In the genomic region with DNA sequence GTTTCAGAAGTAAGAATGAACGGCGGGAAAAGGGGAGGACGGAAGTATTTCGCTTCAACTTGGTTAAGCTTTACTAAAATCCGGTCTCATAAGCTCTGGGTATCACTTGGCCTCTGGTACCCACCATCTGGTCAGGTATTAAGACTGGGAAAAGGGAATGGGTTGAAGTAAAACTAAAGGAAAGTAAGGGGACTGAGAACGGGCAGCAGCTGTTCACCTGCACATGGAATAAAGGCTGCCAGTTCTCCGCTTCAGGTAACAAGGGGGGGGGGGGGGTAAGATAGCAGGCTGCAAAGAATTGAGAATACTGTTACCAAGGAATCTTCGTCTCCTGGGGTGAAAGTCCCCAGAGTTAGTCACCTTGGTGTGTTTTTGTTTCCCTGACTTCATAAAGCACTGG, we compare ENCODE assay signal across 8 mouse cellular contexts.
DNase-seq lines count a peak whose midpoint lies in the region; ATAC-seq and TF ChIP-seq lines count a peak whose summit lies in the region.

No protein-coding gene starts in this region.

- peak overlapping the region; percentile 75 for H3K4me3 ChIP-seq in heart, embryonic 12.5 days
- no peak overlapping the region for H3K4me3 ChIP-seq in heart, adult 2 months
- H3K4me3 ChIP-seq in cortical plate, adult 2 months (ENCODE audit: insufficient read depth, low read length): peak overlapping the region; percentile 74
- H3K4me3 ChIP-seq in hindbrain, embryonic 13.5 days: peak overlapping the region; percentile 60
- peak overlapping the region; percentile 59 for H3K4me3 ChIP-seq in midbrain, embryonic 11.5 days (ENCODE audit: low read depth, low read length)

- WGBS in heart, embryonic 12.5 days: 13% methylated on average over 8 of the region's 8 CpGs
- 21% methylated on average over 8 of the region's 8 CpGs for WGBS in heart, adult 2 months
- WGBS in hindbrain, embryonic 13.5 days: 18% methylated on average over 8 of the region's 8 CpGs
- 15% methylated on average over 8 of the region's 8 CpGs for WGBS in midbrain, embryonic 11.5 days

- no peak for DNase-seq in heart, adult 2 months
- peak; percentile 80 for DNase-seq in midbrain, embryonic 11.5 days (ENCODE audit: low spot score, missing footprints)
- DNase-seq in MN1 (ENCODE audit: low spot score): no peak
- no peak for DNase-seq in right cerebral cortex, adult 18-20 months

- H3K36me3 ChIP-seq in heart, embryonic 12.5 days: no peaks in the 10 kb centered on the region
- H3K36me3 ChIP-seq in heart, adult 2 months (ENCODE audit: control insufficient read depth, insufficient read depth, low read length): no peaks in the 10 kb centered on the region
- no peaks in the 10 kb centered on the region for H3K36me3 ChIP-seq in hindbrain, embryonic 13.5 days
- no peaks in the 10 kb centered on the region for H3K36me3 ChIP-seq in midbrain, embryonic 11.5 days (ENCODE audit: control insufficient read depth, insufficient read depth, low read length)

- H3K79me2 ChIP-seq in heart, adult 2 months (replicated peaks; ENCODE audit: control insufficient read depth, insufficient read depth, low read length): no peaks in the 10 kb centered on the region

- ATAC-seq in heart, embryonic 12.5 days (ENCODE audit: insufficient number of reproducible peaks, low FRiP score): no peak
- no peak for ATAC-seq in hindbrain, embryonic 13.5 days (ENCODE audit: low FRiP score)
- ATAC-seq in midbrain, embryonic 11.5 days (ENCODE audit: low FRiP score): no peak
- ATAC-seq in activated CD4-positive, CD25-positive, alpha-beta regulatory T cell, adult 4 months: no peak

- H3K4me1 ChIP-seq in heart, embryonic 12.5 days (replicated peaks): no peaks in the 10 kb centered on the region
- no peaks in the 10 kb centered on the region for H3K4me1 ChIP-seq in heart, adult 2 months (ENCODE audit: control insufficient read depth, insufficient read depth, low read length)
- H3K4me1 ChIP-seq in cortical plate, adult 2 months (ENCODE audit: control insufficient read depth, insufficient read depth, low read length): no peaks in the 10 kb centered on the region
- no peaks in the 10 kb centered on the region for H3K4me1 ChIP-seq in hindbrain, embryonic 13.5 days (replicated peaks)
- H3K4me1 ChIP-seq in midbrain, embryonic 11.5 days (ENCODE audit: control insufficient read depth, insufficient read depth, low read length): no peaks in the 10 kb centered on the region

- no peaks in the 10 kb centered on the region for H3K27me3 ChIP-seq in heart, embryonic 12.5 days (replicated peaks)
- H3K27me3 ChIP-seq in heart, adult 2 months (ENCODE audit: control insufficient read depth, insufficient read depth, low read length): no peaks in the 10 kb centered on the region
- no peaks in the 10 kb centered on the region for H3K27me3 ChIP-seq in hindbrain, embryonic 13.5 days
- no peaks in the 10 kb centered on the region for H3K27me3 ChIP-seq in midbrain, embryonic 11.5 days (ENCODE audit: control insufficient read depth, insufficient read depth, low read length)

- intact Hi-C loops in heart, adult 2 months (cut with DNase I): no loop called here

- no peaks in the 10 kb centered on the region; the same call in 1 of the 2 replicates for H3K9me3 ChIP-seq in heart, embryonic 12.5 days (replicated peaks)
- H3K9me3 ChIP-seq in hindbrain, embryonic 13.5 days: no peaks in the 10 kb centered on the region
- no peaks in the 10 kb centered on the region for H3K9me3 ChIP-seq in midbrain, embryonic 11.5 days (ENCODE audit: control insufficient read depth, low read length)

- H3K4me2 ChIP-seq in heart, embryonic 12.5 days: peak overlapping the region; percentile 75
- peak overlapping the region; percentile 58 for H3K4me2 ChIP-seq in hindbrain, embryonic 13.5 days
- H3K4me2 ChIP-seq in midbrain, embryonic 11.5 days: peak overlapping the region; percentile 45

- no peak for TF ChIP-seq CTCF in heart, adult 2 months (IDR thresholded peaks at IDR 0.05)
- TF ChIP-seq CTCF in cortical plate, adult 2 months (IDR thresholded peaks at IDR 0.05; ENCODE audit: extremely low read depth, insufficient read depth, low read length): no peak

- peak overlapping the region; percentile 79 for H3K9ac ChIP-seq in heart, embryonic 12.5 days
- H3K9ac ChIP-seq in heart, adult 2 months (ENCODE audit: low read depth, low read length): no peak overlapping the region
- H3K9ac ChIP-seq in hindbrain, embryonic 13.5 days: peak overlapping the region; percentile 75
- H3K9ac ChIP-seq in midbrain, embryonic 11.5 days (ENCODE audit: low read length): peak overlapping the region; percentile 67

- TF ChIP-seq EP300 in heart, adult 2 months (IDR thresholded peaks at IDR 0.05; ENCODE audit: insufficient read depth, low read depth, low read length): no peak

- no peak overlapping the region; the same call in 1 of the 2 replicates for H3K27ac ChIP-seq in heart, embryonic 12.5 days (ENCODE audit: poor library complexity, severe bottlenecking)
- no peak overlapping the region for H3K27ac ChIP-seq in heart, adult 2 months
- no peak overlapping the region for H3K27ac ChIP-seq in cortical plate, adult 2 months (ENCODE audit: insufficient read depth, low read length)
- H3K27ac ChIP-seq in hindbrain, embryonic 13.5 days: peak overlapping the region; percentile 85; the same call in 1 of the 2 replicates
- H3K27ac ChIP-seq in midbrain, embryonic 11.5 days (ENCODE audit: low read depth, low read length): no peak overlapping the region

- no peak for TF ChIP-seq POLR2A in heart, adult 2 months (IDR thresholded peaks at IDR 0.05; ENCODE audit: insufficient read depth, low read depth, low read length)
- no peak for TF ChIP-seq POLR2A in cortical plate, adult 2 months (IDR thresholded peaks at IDR 0.05; ENCODE audit: extremely low read depth, insufficient read depth, low read length)
